Mouse (Mus musculus): ENCODE results near the gene Nap1l3. TPM values are rescaled to one million over a fixed set of nuclear protein-coding genes. Genes with fewer than 3 reads are reported as not detected.

Gene Nap1l3
- polyA plus RNA-seq (2015; fragmentation: Nextera tagmentation; extraction: Ambion mirVana), result 2.1 and 2.6 TPM in 2 replicates

GRCm38 (mm10) chrX:122396781-122397581, at the start of gene Nap1l3:
Gene Nap1l3, minus strand, starts transcription at chrX:122397401.
- H3K9me3 ChIP-seq, result no peaks in the 10 kb centered on the region
- no peaks in the 10 kb centered on the region for H3K27me3 ChIP-seq
- H3K9ac ChIP-seq, result peak within 1 kb of the TSS; percentile 31
- H3K4me3 ChIP-seq, result peak within 1 kb of the TSS; percentile 51
- no peaks in the 10 kb centered on the region for H3K36me3 ChIP-seq
- peak within 1 kb of the TSS; percentile 56 for H3K4me2 ChIP-seq
- no peaks in the 10 kb centered on the region for H3K4me1 ChIP-seq
- no peak within 1 kb of the TSS for H3K27ac ChIP-seq
- peak; percentile 96 for ATAC-seq (ENCODE audit: borderline replicate concordance, extremely low read depth, low FRiP score, low TSS enrichment)
- 5% methylated on average over 38 of the region's 39 CpGs for whole genome bisulfite sequencing

GRCm38 (mm10) chrX:122397652-122398051, 451 bp upstream of the Nap1l3 start:
- Histone ChIP-seq H3K27ac (no peak overlapping the region), H3K27me3 (no peaks in the 10 kb centered on the region), H3K4me2 (peak overlapping the region; percentile 56), H3K9me3 (no peaks in the 10 kb centered on the region), H3K4me1 (no peaks in the 10 kb centered on the region), H3K4me3 (peak overlapping the region; percentile 51), H3K9ac (no peak overlapping the region), H3K36me3 (no peaks in the 10 kb centered on the region)
- no peak for ATAC-seq (ENCODE audit: borderline replicate concordance, extremely low read depth, low FRiP score, low TSS enrichment)
- 21% methylated on average over 8 of the region's 8 CpGs for WGBS
